Mouse (Mus musculus): ENCODE results near the gene Sphk2. TPM values are rescaled to one million over a fixed set of nuclear protein-coding genes. Genes with fewer than 3 reads are reported as not detected.

Gene Sphk2
- polyA plus RNA-seq, 1 experiment, result 27.7 TPM

DNA sequence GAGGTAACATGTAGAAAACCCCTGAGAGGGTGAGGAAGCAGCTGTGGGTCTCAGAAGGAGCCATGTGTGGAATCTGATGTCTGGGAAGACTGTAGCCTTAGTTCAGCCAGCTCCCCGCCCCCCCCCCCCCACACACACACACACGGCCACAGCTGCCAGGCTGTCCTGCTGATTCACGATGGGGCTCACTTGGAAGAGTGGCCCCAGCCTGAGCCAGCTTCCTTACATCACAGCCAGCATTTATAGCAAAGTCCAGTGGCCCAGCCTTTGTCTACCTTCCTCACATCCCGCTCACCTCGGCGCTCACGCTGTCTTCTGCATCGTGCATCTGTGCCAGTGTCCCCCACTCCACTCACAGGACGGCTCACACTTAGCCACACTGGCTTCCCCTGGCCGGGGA is 31.6 kb upstream of the Sphk2 start:
- 31% methylated on average over 10 of the region's 10 CpGs for WGBS
- Histone ChIP-seq H3K27ac (ENCODE audit: insufficient read depth, low read length) (no peak overlapping the region), H3K4me3 (replicated peaks; ENCODE audit: insufficient read depth, low read depth, low read length) (no peak overlapping the region), H3K27me3 (ENCODE audit: control insufficient read depth, insufficient read depth, low read length) (no peaks in the 10 kb centered on the region), H3K4me1 (ENCODE audit: control insufficient read depth, insufficient read depth, low read length) (no peaks in the 10 kb centered on the region)
- DNase-seq, result no peak
- no peak for TF ChIP-seq CTCF (IDR thresholded peaks at IDR 0.05; ENCODE audit: borderline replicate concordance, insufficient read depth, low read depth, low read length)
- no peak for TF ChIP-seq POLR2A (IDR thresholded peaks at IDR 0.05; ENCODE audit: borderline replicate concordance, insufficient read depth, low read length)

DNA sequence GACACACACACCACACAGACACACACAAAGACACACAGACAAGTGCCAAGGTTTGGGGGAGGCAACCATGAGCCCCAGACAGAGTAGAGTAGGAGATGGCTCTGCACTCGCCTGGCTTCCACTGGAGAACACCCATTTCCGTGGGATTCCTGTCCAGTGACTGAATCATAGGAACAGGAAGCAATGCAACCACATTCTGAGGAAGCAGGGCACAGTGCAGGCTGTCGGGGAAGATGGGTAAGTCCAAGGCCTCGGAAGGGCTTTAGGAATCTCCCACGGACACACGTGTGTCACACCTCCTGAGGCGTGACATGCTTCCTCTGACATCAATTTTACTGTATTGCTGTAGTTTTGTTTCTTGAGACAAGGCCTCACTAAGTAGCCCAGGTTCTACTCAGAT is 30.3 kb upstream of the Sphk2 start:
- H3K27me3 ChIP-seq (ENCODE audit: control insufficient read depth, insufficient read depth, low read length), result no peaks in the 10 kb centered on the region
- no peak for DNase-seq
- 82% methylated on average over 7 of the region's 7 CpGs for WGBS
- no peak overlapping the region for H3K4me3 ChIP-seq (replicated peaks; ENCODE audit: insufficient read depth, low read depth, low read length)
- TF ChIP-seq POLR2A (IDR thresholded peaks at IDR 0.05; ENCODE audit: borderline replicate concordance, insufficient read depth, low read length), result no peak
- TF ChIP-seq CTCF (IDR thresholded peaks at IDR 0.05; ENCODE audit: borderline replicate concordance, insufficient read depth, low read depth, low read length), result no peak
- H3K4me1 ChIP-seq (ENCODE audit: control insufficient read depth, insufficient read depth, low read length), result no peaks in the 10 kb centered on the region
- no peak overlapping the region for H3K27ac ChIP-seq (ENCODE audit: insufficient read depth, low read length)

DNA sequence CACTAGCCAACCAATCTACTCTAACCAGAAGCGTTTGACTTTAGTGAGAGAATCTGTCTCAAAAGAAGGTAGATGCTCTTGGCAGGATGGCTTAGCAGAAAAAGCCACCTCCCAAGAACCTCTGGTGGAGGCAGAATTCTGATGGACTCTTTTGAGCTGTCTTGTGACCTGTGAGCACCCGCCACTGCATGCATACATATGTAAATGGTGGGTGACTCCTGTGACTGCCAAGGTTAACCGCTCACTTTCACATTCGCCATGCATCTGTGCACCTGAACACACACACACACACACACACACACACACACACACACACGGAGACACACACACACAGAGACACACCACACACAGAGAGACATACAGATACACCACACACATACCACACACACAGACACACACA is 29.6 kb upstream of the Sphk2 start:
- Histone ChIP-seq H3K4me3 (replicated peaks; ENCODE audit: insufficient read depth, low read depth, low read length) (no peak overlapping the region), H3K27ac (ENCODE audit: insufficient read depth, low read length) (no peak overlapping the region), H3K4me1 (ENCODE audit: control insufficient read depth, insufficient read depth, low read length) (no peaks in the 10 kb centered on the region), H3K27me3 (ENCODE audit: control insufficient read depth, insufficient read depth, low read length) (no peaks in the 10 kb centered on the region)
- no peak for DNase-seq
- TF ChIP-seq POLR2A (IDR thresholded peaks at IDR 0.05; ENCODE audit: borderline replicate concordance, insufficient read depth, low read length), result no peak
- TF ChIP-seq CTCF (IDR thresholded peaks at IDR 0.05; ENCODE audit: borderline replicate concordance, insufficient read depth, low read depth, low read length), result no peak
- WGBS, result 83% methylated on average over 5 of the region's 5 CpGs

DNA sequence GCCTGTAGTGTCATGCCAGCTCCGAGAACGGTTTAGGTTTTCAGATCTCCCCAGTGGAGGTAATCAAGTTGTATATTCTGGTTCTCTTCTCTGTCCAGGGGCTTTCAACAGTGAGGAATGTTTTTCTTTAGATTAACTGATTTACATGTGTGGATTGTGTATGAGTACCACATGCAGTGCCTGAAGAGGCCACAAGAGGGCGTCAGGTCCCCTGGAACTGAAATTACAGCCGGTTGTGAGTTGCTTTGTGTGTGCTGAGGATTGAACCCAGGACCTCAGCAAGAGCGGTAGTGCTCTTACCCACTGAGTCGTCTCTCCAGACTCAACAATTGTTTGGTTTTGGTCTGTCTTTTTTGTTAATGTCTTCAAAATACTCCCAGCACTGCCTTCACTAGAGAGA is 28.7 kb upstream of the Sphk2 start:
- Histone ChIP-seq H3K4me3 (replicated peaks; ENCODE audit: insufficient read depth, low read depth, low read length) (no peak overlapping the region), H3K27me3 (ENCODE audit: control insufficient read depth, insufficient read depth, low read length) (no peaks in the 10 kb centered on the region), H3K27ac (ENCODE audit: insufficient read depth, low read length) (no peak overlapping the region), H3K4me1 (ENCODE audit: control insufficient read depth, insufficient read depth, low read length) (no peaks in the 10 kb centered on the region)
- no peak for DNase-seq
- 70% methylated on average over 6 of the region's 6 CpGs for WGBS
- TF ChIP-seq POLR2A (IDR thresholded peaks at IDR 0.05; ENCODE audit: borderline replicate concordance, insufficient read depth, low read length) (no peak), CTCF (IDR thresholded peaks at IDR 0.05; ENCODE audit: borderline replicate concordance, insufficient read depth, low read depth, low read length) (peak; percentile 33; the same call in 1 of the 2 replicates)

DNA sequence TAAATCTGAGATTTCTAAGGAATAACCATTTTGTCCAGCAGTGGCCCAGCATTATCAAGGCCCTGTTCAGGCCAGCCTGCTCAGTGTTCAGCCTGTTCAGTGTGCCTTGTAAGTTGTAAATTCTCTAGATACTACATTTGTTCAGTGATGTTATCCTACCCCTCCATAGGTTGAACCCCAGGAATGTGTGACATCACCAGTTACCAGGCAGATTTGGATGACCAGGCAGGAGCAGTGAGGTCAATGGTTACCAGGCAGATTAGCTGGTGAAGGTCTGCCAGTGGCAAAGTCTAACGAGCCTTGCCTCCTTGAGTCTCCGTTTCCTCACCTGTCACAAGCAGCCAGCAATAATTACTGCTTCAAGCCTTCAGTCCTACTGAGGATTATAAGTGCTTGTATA is 26.6 kb upstream of the Sphk2 start:
- Histone ChIP-seq H3K4me1 (ENCODE audit: control insufficient read depth, insufficient read depth, low read length) (no peaks in the 10 kb centered on the region), H3K27me3 (ENCODE audit: control insufficient read depth, insufficient read depth, low read length) (no peaks in the 10 kb centered on the region), H3K27ac (ENCODE audit: insufficient read depth, low read length) (no peak overlapping the region), H3K4me3 (replicated peaks; ENCODE audit: insufficient read depth, low read depth, low read length) (no peak overlapping the region)
- peak; percentile 54 to 69 for DNase-seq
- WGBS, result 40% methylated on average over 2 of the region's 2 CpGs
- TF ChIP-seq CTCF (IDR thresholded peaks at IDR 0.05; ENCODE audit: borderline replicate concordance, insufficient read depth, low read depth, low read length) (no peak), POLR2A (IDR thresholded peaks at IDR 0.05; ENCODE audit: borderline replicate concordance, insufficient read depth, low read length) (no peak)

DNA sequence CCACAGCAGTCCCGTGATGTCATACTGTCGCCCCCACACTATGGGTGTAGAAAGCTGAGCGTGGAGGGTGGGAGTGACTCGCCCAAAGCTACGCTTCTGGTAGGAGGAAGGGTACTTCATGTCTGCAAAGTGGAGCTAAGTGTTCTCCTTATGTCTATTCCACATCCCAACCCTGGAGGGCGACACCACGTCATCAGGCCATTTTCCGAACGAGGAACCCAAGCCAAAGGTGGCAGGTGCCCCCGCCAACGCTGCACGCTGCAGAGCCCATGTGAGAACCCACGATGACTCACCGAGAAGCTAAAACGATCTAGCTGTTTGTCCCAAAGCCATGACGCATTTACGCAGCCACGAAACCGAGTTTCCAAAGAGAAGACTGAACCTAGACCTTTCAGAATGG is 24.5 kb upstream of the Sphk2 start:
- Histone ChIP-seq H3K27ac (ENCODE audit: insufficient read depth, low read length) (peak overlapping the region; percentile 32; the same call in 1 of the 2 replicates), H3K4me3 (replicated peaks; ENCODE audit: insufficient read depth, low read depth, low read length) (peak overlapping the region; percentile 63), H3K4me1 (ENCODE audit: control insufficient read depth, insufficient read depth, low read length) (no peaks in the 10 kb centered on the region), H3K27me3 (ENCODE audit: control insufficient read depth, insufficient read depth, low read length) (no peaks in the 10 kb centered on the region)
- no peak for TF ChIP-seq POLR2A (IDR thresholded peaks at IDR 0.05; ENCODE audit: borderline replicate concordance, insufficient read depth, low read length)
- peak; percentile 24; the same call in 1 of the 2 replicates for TF ChIP-seq CTCF (IDR thresholded peaks at IDR 0.05; ENCODE audit: borderline replicate concordance, insufficient read depth, low read depth, low read length)
- WGBS, result 14% methylated on average over 19 of the region's 19 CpGs
- peak; percentile 51 to 66 for DNase-seq

DNA sequence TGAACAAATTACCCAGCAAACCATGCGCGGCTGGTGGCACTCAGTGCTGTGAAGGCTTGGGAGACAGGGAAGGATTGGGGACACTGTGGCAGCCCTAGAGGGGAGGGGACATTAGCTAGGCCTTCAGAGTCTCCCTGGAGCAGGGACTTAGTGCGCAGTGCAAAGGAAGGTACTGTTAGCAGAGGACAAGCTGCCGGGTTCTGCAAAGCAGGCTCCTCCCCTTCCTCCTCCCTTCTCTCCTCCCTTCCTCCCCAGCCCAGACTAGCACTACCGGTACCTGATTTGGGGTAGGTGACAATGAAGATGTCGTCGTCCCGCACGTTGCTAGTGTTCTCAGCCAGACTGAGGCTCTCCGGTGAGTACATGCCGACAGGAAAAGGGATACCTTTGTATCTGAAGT is 24.0 kb upstream of the Sphk2 start:
- TF ChIP-seq POLR2A (IDR thresholded peaks at IDR 0.05; ENCODE audit: borderline replicate concordance, insufficient read depth, low read length) (no peak), CTCF (IDR thresholded peaks at IDR 0.05; ENCODE audit: borderline replicate concordance, insufficient read depth, low read depth, low read length) (no peak)
- peak overlapping the region; percentile 63 for H3K4me3 ChIP-seq (replicated peaks; ENCODE audit: insufficient read depth, low read depth, low read length)
- H3K4me1 ChIP-seq (ENCODE audit: control insufficient read depth, insufficient read depth, low read length), result no peaks in the 10 kb centered on the region
- WGBS, result 44% methylated on average over 11 of the region's 11 CpGs
- peak overlapping the region; percentile 32; the same call in 1 of the 2 replicates for H3K27ac ChIP-seq (ENCODE audit: insufficient read depth, low read length)
- peak in 1 of 2 experiments; percentile 38 for DNase-seq
- H3K27me3 ChIP-seq (ENCODE audit: control insufficient read depth, insufficient read depth, low read length), result no peaks in the 10 kb centered on the region

DNA sequence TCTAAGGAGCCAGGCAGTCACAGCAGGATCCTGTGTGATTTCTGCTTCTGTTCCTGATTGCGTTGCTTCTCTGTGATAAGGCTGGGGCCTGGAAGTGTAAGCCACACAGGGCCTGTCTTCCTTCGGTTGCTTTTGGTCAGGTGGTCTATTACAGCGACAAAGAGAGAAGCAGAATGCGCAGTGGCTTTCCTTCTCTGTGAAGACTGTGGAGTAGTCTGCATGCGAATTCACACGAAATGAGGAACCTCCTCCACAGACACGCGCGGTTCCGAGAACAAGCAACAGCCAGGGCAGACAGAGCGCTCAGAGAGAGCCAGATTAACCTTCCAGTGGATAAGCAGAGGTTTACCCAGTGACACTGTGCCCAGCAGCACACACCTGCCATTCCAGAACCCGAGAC is 23.5 kb upstream of the Sphk2 start:
- Histone ChIP-seq H3K4me1 (ENCODE audit: control insufficient read depth, insufficient read depth, low read length) (no peaks in the 10 kb centered on the region), H3K27ac (ENCODE audit: insufficient read depth, low read length) (no peak overlapping the region), H3K4me3 (replicated peaks; ENCODE audit: insufficient read depth, low read depth, low read length) (no peak overlapping the region), H3K27me3 (ENCODE audit: control insufficient read depth, insufficient read depth, low read length) (no peaks in the 10 kb centered on the region)
- no peak for DNase-seq
- 90% methylated on average over 12 of the region's 12 CpGs for WGBS
- TF ChIP-seq POLR2A (IDR thresholded peaks at IDR 0.05; ENCODE audit: borderline replicate concordance, insufficient read depth, low read length), result no peak
- TF ChIP-seq CTCF (IDR thresholded peaks at IDR 0.05; ENCODE audit: borderline replicate concordance, insufficient read depth, low read depth, low read length), result no peak
